8 mouse cellular contexts compared by ENCODE assay signal in genomic region chr8:84147769-84148530, GRCm38 (mm10). TPM values are rescaled to one million over a fixed set of nuclear protein-coding genes. Genes with fewer than 3 reads are reported as not detected.
DNase-seq lines count a peak whose midpoint lies in the region; ATAC-seq and TF ChIP-seq lines count a peak whose summit lies in the region.

Cc2d1a (minus strand) TSS chr8:84147936.
4930432K21Rik (plus strand) TSS chr8:84148025.

- 0 out of 2 replicates have a peak within 1 kb of the TSS, but pooled peaks have one; percentile 11 for H3K27ac ChIP-seq in forebrain, embryonic 15.5 days (replicated peaks)

- TF ChIP-seq POLR2A in lung, adult 2 months (IDR thresholded peaks at IDR 0.05; ENCODE audit: borderline replicate concordance, extremely low read depth, low read depth, low read length): peak; percentile 75; the same call in 1 of the 2 replicates

- DNase-seq in ES-CJ7 (ENCODE audit: low read depth, low spot score): peak; percentile 100
- peak; percentile 98 for DNase-seq in cerebellum, adult 11-12 months
- peak; percentile 88 for DNase-seq in heart, postnatal 25 days (ENCODE audit: low spot score)
- peak; percentile 92 to 96 for DNase-seq in layer of hippocampus, adult 18-20 months (ENCODE audit: low spot score in 2 of 2)
- DNase-seq in lung, adult 2 months: peak; percentile 92
- DNase-seq in thymus, adult 18-20 months: peak; percentile 93 to 97

- peak within 1 kb of the TSS; percentile 67 for H3K9ac ChIP-seq in forebrain, embryonic 15.5 days (replicated peaks)

- peak; percentile 96 for ATAC-seq in forebrain, embryonic 15.5 days (replicated peaks)
- ATAC-seq in neutrophil, adult 5-6 weeks (ENCODE audit: extremely low read depth, insufficient number of reproducible peaks, low FRiP score, poor library complexity, severe bottlenecking): peak; percentile 94

- peak within 1 kb of the TSS; percentile 93 for H3K4me2 ChIP-seq in forebrain, embryonic 15.5 days (replicated peaks)

- H3K4me1 ChIP-seq in forebrain, embryonic 15.5 days: peaks cover 24% of the 10 kb centered on the region
- peaks cover 6% of the 10 kb centered on the region for H3K4me1 ChIP-seq in lung, adult 2 months (ENCODE audit: control insufficient read depth, insufficient read depth, low read length)

- H3K9me3 ChIP-seq in forebrain, embryonic 15.5 days: no peaks in the 10 kb centered on the region

- no peak for TF ChIP-seq CTCF in lung, adult 2 months (IDR thresholded peaks at IDR 0.05; ENCODE audit: insufficient read depth, low read length)

- peaks cover 15% of the 10 kb centered on the region for H3K36me3 ChIP-seq in forebrain, embryonic 15.5 days

- WGBS in forebrain, embryonic 15.5 days: 16% methylated on average over 49 of the region's 49 CpGs
- 14% methylated on average over 49 of the region's 49 CpGs for WGBS in lung, adult 2 months

- peak within 1 kb of the TSS; percentile 73 for H3K4me3 ChIP-seq in forebrain, embryonic 15.5 days
- H3K4me3 ChIP-seq in lung, adult 2 months (replicated peaks; ENCODE audit: extremely low read depth, low read depth, low read length): peak within 1 kb of the TSS; percentile 92

- no peaks in the 10 kb centered on the region for H3K27me3 ChIP-seq in forebrain, embryonic 15.5 days

- intact Hi-C loops in heart, postnatal 25 days (cut with DNase I): loop anchor here (2.0 to 5.0 kb wide), 2 partner anchors 43 to 81 kb away; partner anchors contain the start of genes Dcaf15, Gm10643 and Rfx1

RNA-seq across cellular contexts. Expression of gene Cc2d1a, which starts in this region (rescaled TPM):
- 32.4 and 34.8 TPM in 2 replicates for polyA plus RNA-seq in forebrain, embryonic 15.5 days (2015; fragmentation: Nextera tagmentation; extraction: Ambion mirVana)
- 10 to 100 TPM; 10.3 to 11.8 TPM for total RNA-seq in heart, postnatal 25 days (2021)
- total RNA-seq in layer of hippocampus, adult 18-20 months (2021): 10 to 100 TPM; 57.4 to 61.0 TPM
- 25.9 and 27.7 TPM in 2 replicates for polyA plus RNA-seq in lung, adult 2 months (2012; rRNA removed)
- 15.7 and 17.7 TPM in 2 replicates for total RNA-seq in neutrophil, adult 5-6 weeks (2017)

RNA-seq across cellular contexts. Expression of gene 4930432K21Rik, which starts in this region (rescaled TPM):
- 2.4 and 2.7 TPM in 2 replicates for polyA plus RNA-seq in forebrain, embryonic 15.5 days (2015; fragmentation: Nextera tagmentation; extraction: Ambion mirVana)
- total RNA-seq in heart, postnatal 25 days (2021): under 1 TPM; 0.10 to 0.28 TPM
- total RNA-seq in layer of hippocampus, adult 18-20 months (2021): 1 to 10 TPM; 3.1 to 3.2 TPM
- 1.0 and 1.1 TPM in 2 replicates for polyA plus RNA-seq in lung, adult 2 months (2012; rRNA removed)
- 0.93 and 2.7 TPM in 2 replicates for total RNA-seq in neutrophil, adult 5-6 weeks (2017)

Comparison
In these comparisons a context has a peak if more than half of its experiments do, and no peak if none do; other contexts are left out.
1. Peak in every context shown above with its lines: DNase-seq, ATAC-seq, H3K4me3 ChIP-seq and H3K27ac ChIP-seq.